In the genomic region with DNA sequence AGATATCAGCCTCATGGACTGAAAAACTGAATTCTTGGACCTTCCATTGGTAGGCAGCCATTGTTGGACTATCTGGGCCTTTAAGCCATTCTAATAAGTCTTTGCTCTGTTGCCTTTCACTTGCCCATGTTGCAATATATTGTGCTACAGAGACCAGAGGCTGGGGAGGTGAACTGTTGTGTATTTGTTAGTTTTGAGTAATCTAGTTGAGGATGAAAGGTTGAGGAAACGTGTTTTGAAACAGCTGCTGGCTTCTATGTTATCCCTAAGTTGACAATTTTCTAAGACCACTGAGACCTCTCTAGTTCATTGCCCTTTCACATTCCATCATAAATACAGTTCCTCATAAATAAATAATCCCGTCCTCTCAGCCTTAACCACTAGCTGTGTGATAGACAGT, we compare ENCODE assay signal across 47 mouse cellular contexts. TPM values are rescaled to one million over a fixed set of nuclear protein-coding genes. Genes with fewer than 3 reads are reported as not detected.
"Had no signal": no experiment of that assay in that cellular context is flagged by ENCODE, and none has a peak within 500 bp of the region (broad histone marks: within the 10 kb centered on the region; RNA-seq: fewer than 3 reads in every experiment).

No protein-coding gene starts in this region.

- H3K9me3 ChIP-seq: heart, embryonic 10.5 days; intestine, embryonic 15.5 days had no signal

- H3K9ac ChIP-seq: heart, embryonic 12.5 days; heart, embryonic 13.5 days; heart, embryonic 15.5 days; hindbrain, embryonic 12.5 days; hindbrain, embryonic 13.5 days; hindbrain, embryonic 14.5 days; hindbrain, embryonic 15.5 days; intestine, embryonic 15.5 days; kidney, embryonic 15.5 days had no signal

- DNase-seq: heart, postnatal 10 days; heart, postnatal 14 days; heart, postnatal 36 days; heart, postnatal 4 days; kidney, adult 11 months; kidney, adult 18-20 months; kidney, adult 2 months; kidney, adult 8-10 months; kidney, adult 9 months; kidney, postnatal 10 days; kidney, postnatal 14 days; kidney, postnatal 25 days; kidney, postnatal 36 days; kidney, postnatal 4 days; layer of hippocampus, adult 9-11 months; layer of hippocampus, postnatal 36 days had no signal

- ATAC-seq: hindbrain, embryonic 16.5 days; hindbrain, postnatal 0 days; inflammation-experienced regulatory T-cells, adult 6 months; intestine, embryonic 15.5 days; intestine, embryonic 16.5 days; intestine, postnatal 0 days had no signal

- H3K27ac ChIP-seq: heart, embryonic 10.5 days; heart, embryonic 13.5 days; heart, embryonic 15.5 days; hindbrain, embryonic 10.5 days; hindbrain, embryonic 12.5 days; hindbrain, embryonic 13.5 days; hindbrain, embryonic 14.5 days; hindbrain, embryonic 15.5 days; hindbrain, postnatal 0 days; intestine, embryonic 15.5 days; kidney, embryonic 15.5 days; kidney, postnatal 0 days; layer of hippocampus, adult 2 months had no signal

- H3K4me3 ChIP-seq: heart, embryonic 10.5 days; heart, embryonic 12.5 days; heart, embryonic 13.5 days; heart, embryonic 15.5 days; hindbrain, embryonic 10.5 days; hindbrain, embryonic 12.5 days; hindbrain, embryonic 13.5 days; hindbrain, embryonic 15.5 days; intestine, embryonic 15.5 days; kidney, embryonic 15.5 days; layer of hippocampus, adult 2 months had no signal

- H3K27me3 ChIP-seq: heart, embryonic 12.5 days; heart, embryonic 13.5 days; heart, embryonic 15.5 days; hindbrain, embryonic 12.5 days; intestine, embryonic 15.5 days; kidney, embryonic 15.5 days had no signal

- H3K4me2 ChIP-seq: heart, embryonic 11.5 days; heart, embryonic 12.5 days; heart, embryonic 13.5 days; heart, embryonic 15.5 days; hindbrain, embryonic 12.5 days; hindbrain, embryonic 13.5 days; hindbrain, embryonic 14.5 days; hindbrain, embryonic 15.5 days; intestine, embryonic 15.5 days; kidney, embryonic 15.5 days had no signal

RNA-seq across cellular contexts. Expression of gene Arid3c, which starts 13.2 kb away (rescaled TPM):
- total RNA-seq: heart, postnatal 10 days; heart, postnatal 14 days; heart, postnatal 25 days; heart, postnatal 36 days; heart, postnatal 4 days; hematopoietic stem cell, adult 5-6 weeks; layer of hippocampus, adult 18-20 months; layer of hippocampus, adult 2 months; layer of hippocampus, adult 8-10 months; layer of hippocampus, postnatal 10 days; layer of hippocampus, postnatal 14 days; layer of hippocampus, postnatal 25 days; layer of hippocampus, postnatal 36 days had no signal
- polyA plus RNA-seq: heart, embryonic 10.5 days; heart, embryonic 11.5 days; heart, embryonic 12.5 days; heart, embryonic 13.5 days; heart, embryonic 14.5 days; heart, embryonic 15.5 days; heart, embryonic 16.5 days; heart, postnatal 0 days; inflammation-experienced regulatory T-cells, adult 6 months; intestine, embryonic 14.5 days; intestine, embryonic 15.5 days; intestine, embryonic 16.5 days; intestine, postnatal 0 days; kidney, adult 2 months; kidney, embryonic 16.5 days had no signal
